Mouse (Mus musculus): ENCODE measurements around the gene Gabpb1.

Gabpb1 gene

DNA sequence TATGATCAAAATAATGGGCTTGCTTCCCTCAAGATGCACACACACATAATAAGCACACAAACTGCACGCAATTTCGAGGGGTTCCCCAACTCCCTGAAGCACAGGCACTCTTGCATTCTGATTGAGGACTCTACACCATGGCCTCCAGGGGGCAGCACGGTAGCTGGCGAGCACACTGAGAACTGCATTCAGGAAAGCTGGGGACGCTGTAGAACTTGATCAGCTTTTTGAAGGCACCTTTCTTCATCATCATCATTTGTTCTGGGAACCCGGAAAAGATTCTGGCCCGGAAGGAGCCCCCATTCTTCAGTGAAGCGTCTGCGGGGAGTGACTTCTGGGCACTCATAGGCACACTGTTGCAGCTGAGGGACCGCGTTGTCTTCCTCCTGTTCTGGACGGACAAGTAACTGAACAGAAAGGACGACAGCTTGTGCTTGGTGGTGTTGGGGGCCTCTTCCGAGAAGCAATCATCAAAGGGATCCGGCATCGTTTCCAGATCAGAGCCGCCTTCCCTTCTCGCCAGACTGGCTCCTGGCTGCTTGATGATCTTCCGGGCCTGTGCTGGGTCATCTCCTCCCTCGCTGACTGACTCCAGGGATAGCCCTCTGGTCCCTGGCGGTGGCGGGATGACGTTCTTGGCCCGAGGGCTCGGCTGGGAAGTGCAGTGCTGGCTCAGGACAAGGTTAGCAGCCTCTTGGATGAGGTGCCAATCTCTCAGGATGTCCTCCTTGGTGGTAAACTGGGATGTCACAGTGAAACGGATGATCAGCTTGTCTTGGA, 82.1 kb downstream of the Gabpb1 start:
- peak; percentile 69 for DNase-seq (ENCODE audit: low spot score)

DNA sequence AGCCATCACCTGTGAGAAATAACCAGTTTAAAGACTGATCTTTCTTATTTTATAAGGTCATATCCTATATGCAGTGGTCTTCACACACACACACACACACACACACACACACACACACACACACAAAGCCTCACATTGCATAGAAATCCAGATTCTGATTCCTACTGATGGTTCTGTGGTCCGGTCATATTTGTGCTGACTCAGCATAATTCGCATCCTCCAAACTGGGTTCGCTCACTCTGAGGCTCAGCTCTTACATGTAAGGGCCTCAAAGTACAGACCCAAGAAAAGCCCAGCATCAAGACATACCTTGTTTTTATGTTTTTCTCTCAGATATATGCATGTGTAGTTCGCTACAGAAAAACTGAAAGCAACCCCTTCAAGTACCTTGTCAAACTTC, 84.8 kb downstream of the Gabpb1 start:
- no peak for DNase-seq (ENCODE audit: low spot score)

DNA sequence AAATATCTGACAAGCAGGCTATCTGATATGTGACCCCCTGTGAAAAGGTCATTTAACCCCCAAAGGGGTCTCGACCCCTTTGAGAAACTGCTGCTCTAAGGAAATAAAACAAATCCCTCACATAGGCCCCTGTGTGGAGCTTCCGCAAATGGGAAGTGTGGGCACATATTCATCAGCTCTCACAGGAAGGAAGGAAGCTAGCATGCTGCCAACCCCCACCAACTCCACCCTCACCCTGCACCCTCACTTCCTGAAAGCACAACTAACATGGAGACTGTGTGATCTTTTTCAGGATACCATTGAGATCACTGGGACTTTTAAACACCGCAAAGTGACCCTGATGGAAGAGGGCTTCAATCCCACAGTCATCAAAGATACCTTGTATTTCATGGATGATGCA, 88.7 kb downstream of the Gabpb1 start:
- DNase-seq (ENCODE audit: low spot score), result no peak

DNA sequence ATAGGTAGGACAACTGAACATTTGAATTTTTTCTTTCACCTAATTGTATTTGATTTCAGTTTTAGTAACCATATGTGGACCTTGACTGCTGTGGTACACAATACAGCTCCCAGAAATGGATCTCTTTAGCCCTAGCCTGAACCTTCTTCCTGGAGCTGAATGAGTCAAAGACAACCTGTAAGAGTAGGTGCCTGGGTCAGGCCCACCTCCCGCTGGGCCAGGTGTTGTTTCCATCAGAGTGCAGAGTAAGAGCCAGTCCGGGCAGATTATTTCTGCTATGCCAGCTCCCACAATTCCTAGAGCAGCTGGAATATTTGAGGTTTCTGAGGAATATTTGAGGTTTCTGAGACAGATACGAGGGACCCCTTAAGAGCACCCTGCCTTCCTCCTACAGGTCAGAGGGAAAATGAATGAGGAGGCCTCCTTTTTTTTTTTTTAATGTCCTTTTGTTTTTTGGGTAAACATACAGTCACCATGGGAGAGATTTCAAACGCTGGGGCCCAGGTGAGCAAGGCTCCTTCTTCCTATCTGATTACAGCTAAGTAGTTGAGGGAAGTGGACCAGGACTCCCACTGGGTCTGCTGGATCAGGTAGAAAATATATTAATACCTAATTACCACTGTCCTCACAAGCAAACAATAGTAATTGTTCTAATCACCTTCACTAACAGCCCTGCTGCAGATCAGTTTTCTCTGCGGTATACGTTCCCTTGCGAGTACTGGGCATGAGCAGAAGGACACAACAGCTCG, 91.3 kb downstream of the Gabpb1 start:
- no peak for DNase-seq (ENCODE audit: low spot score)

DNA sequence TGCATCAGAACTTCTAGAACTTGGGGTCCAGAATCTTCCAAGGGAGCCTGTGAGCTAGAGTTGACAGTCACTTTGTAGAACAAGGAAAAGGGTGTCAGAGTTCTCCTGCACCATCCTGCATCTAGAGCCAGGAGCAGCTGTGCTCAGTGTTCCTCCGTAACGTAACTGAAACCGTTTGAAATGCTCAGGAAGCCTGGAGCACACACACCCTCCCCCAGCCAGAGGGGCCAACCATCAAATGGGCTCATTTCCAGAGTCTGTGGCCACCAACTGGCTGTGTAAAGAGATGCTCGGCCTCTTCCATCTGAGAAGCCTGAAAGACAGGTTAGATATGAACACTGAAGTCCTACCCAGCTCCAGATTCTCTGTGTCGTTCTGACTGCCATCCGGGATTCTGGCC, 92.2 kb downstream of the Gabpb1 start:
- no peak for DNase-seq (ENCODE audit: low spot score)

DNA sequence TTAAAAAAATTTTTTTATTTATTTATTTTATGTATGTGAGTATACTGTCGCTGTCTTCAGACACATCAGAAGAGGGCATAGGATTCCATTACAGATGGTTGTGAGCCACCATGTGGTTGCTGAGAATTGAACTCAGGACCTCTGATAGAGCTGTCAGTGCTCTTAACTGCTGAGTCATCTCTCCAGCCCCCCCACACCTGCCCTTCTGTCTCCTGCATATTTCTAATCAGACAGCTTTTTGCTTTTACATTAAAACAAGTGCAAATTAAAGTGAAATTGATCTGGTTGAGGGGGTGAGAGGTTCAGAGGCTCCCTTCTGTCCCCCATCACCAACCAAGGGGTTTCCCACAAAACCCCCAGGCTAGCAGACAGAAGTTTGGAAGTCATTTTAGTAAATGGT, 96.9 kb downstream of the Gabpb1 start:
- no peak for DNase-seq (ENCODE audit: low spot score)

Data from urinary bladder, postnatal 14 days (tissue).